Mouse (Mus musculus) cerebellum, adult 11 months (tissue): ENCODE results near the gene Larp4.
"Not testable (repeated sequence)": the region's sequence is repeated elsewhere in the genome, so short reads cannot be mapped to it uniquely, and the experiment has no call there.

Source experiments
- DNase-seq: peaks from one replicate; pipeline ENCODE4 v3.0.0; 2022

Larp4 gene

GRCm38 (mm10) chr15:99969765-99970164, at the start of gene Larp4:
Larp4 (plus strand) TSS chr15:99970065.
- DNase-seq: not testable (repeated sequence)

- DNase-seq: no peak
Observed at GRCm38 (mm10) chr15:99931231-99931630, 38.6 kb upstream of the Larp4 start.

- no peak for DNase-seq
Observed at GRCm38 (mm10) chr15:99934501-99934900, 35.4 kb upstream of the Larp4 start.

GRCm38 (mm10) chr15:99936659-99937058, 33.2 kb upstream of the Larp4 start:
- DNase-seq: no peak

- no peak for DNase-seq
Observed at GRCm38 (mm10) chr15:99937841-99938240, 32.0 kb upstream of the Larp4 start.

GRCm38 (mm10) chr15:99940426-99940825, 29.4 kb upstream of the Larp4 start:
- DNase-seq: no peak

GRCm38 (mm10) chr15:99940970-99941630, 28.8 kb upstream of the Larp4 start:
- no peak for DNase-seq

GRCm38 (mm10) chr15:99955324-99955723, 14.5 kb upstream of the Larp4 start:
- no peak for DNase-seq

GRCm38 (mm10) chr15:99965103-99965775, 4.6 kb upstream of the Larp4 start:
- DNase-seq: no peak

- no peak for DNase-seq
Observed at GRCm38 (mm10) chr15:99966961-99967360, 2.9 kb upstream of the Larp4 start, which contains the start of gene Fam186a. Fam186a (minus strand) TSS chr15:99967061.

- no peak for DNase-seq
Observed at GRCm38 (mm10) chr15:99970606-99971005, 741 bp downstream of the Larp4 start.

- peak; percentile 94 for DNase-seq
Observed at GRCm38 (mm10) chr15:99972361-99972988, 2.6 kb downstream of the Larp4 start.

- DNase-seq: no peak
Observed at GRCm38 (mm10) chr15:99972989-99973911, 3.4 kb downstream of the Larp4 start.

- DNase-seq: no peak
Observed at GRCm38 (mm10) chr15:99974476-99975220, 4.8 kb downstream of the Larp4 start.

- not testable (repeated sequence) for DNase-seq
Observed at GRCm38 (mm10) chr15:99976121-99976520, 6.3 kb downstream of the Larp4 start.

GRCm38 (mm10) chr15:99979266-99979665, 9.4 kb downstream of the Larp4 start:
- no peak for DNase-seq

GRCm38 (mm10) chr15:99979715-99980114, 9.8 kb downstream of the Larp4 start:
- no peak for DNase-seq

GRCm38 (mm10) chr15:99993100-99993499, 23.2 kb downstream of the Larp4 start:
- no peak for DNase-seq

- DNase-seq: no peak
Observed at GRCm38 (mm10) chr15:99997114-99997804, 27.4 kb downstream of the Larp4 start.

- DNase-seq: no peak
Observed at GRCm38 (mm10) chr15:99999390-99999789, 29.5 kb downstream of the Larp4 start.

GRCm38 (mm10) chr15:100004677-100005273, 34.9 kb downstream of the Larp4 start:
- DNase-seq: no peak
